Mouse (Mus musculus) ovary, adult 2 months (tissue): ENCODE results near the gene Cope. TPM values are rescaled to one million over a fixed set of nuclear protein-coding genes. Genes with fewer than 3 reads are reported as not detected.

ENCODE experiments used
- polyA plus RNA-seq: library from polyadenylated mRNA; depleted of rRNA; stranded (reverse); fragments of >200 nt; gene quantifications from 2 replicates; pipeline ENCODE4 v1.2.3, GENCODE M21; 2012; rRNA removed

The Cope gene
- 699 and 783 TPM in 2 replicates for polyA plus RNA-seq

GRCm38 (mm10) chr8:70302358-70302890 is at the start of gene Cope, which contains the start of gene Ddx49:
Gene Cope, plus strand, starts transcription at chr8:70302518.
Gene Ddx49, minus strand, starts transcription at chr8:70302489.

DNA sequence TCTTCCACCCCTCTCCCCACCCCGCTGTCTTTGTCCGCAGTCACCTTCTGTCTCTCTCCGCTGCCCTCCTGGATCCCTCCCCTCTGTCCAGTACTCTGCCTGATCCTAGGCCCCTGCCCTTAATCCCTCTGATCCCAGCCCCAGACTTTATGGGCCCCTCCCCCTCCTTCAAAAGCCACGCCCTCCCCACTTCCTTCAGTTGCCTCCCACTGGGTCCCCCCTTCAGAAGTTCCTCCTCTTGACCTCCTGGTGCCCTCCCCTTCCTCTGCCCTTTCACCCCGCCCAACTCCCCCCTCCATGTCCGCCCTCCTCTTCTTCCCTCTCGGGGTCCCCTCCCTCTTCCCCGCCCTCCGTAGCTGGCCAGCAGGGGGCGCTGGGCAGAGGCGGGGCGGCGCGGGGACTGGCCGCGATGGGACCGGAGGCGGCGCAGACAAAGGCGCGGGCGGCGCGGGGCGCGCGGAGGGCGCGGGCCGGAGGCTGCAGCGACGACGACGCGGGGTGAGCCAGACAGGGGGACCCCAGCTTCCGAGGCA is 19.6 kb upstream of the Cope start, which contains the start of gene Homer3:
Gene Homer3 (plus strand): TSS at position 225 of the 533 bp plus-strand sequence.

GRCm38 (mm10) chr8:70315624-70316510 is 13.5 kb downstream of the Cope start, which contains the start of gene Cers1:
Gene Cers1, plus strand, starts transcription at chr8:70315775.

DNA sequence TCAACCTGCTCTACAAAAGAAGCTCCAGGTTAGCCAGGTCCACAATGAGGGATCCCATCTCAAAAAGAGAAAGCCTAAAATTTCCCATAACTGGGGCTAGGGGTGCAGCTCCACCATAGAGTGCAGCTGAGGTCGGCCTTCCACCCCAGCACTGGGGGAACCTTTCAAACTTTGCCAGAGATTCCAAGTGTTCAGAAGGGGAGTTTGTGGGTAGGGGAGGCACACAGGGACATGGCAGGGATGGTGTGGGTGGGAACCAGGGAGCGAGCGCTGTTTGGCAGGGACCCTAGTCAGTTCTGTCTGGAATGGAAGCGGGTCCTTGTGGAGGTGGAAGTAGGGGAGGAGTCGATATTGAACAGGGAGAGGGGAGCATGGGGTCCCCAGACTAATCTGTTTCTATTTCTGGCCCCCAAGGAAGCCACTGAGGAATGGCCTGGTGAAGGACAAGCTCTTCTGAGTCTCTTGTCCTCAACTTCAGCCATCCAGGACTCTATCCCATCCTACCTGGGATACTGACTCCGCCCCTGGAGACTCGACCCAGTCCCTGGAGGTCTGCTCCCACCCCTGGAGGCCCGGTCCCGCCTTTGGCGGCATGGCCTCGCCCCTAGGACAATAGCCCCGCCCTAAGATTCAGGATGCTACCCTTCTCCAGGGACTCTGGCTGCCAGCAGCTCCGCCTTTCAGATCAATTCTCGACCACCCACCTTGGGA is 27.0 kb downstream of the Cope start, which contains the start of gene Gdf1:
Gene Gdf1 (plus strand): TSS at position 694 of the 711 bp plus-strand sequence.

GRCm38 (mm10) chr8:70353194-70353817 is 51.0 kb downstream of the Cope start, which contains the start of gene Upf1:
Gene Upf1, minus strand, starts transcription at chr8:70353278.

Other genes starting within 250 kb of the Cope start
- gene Tm6sf2, start 229.6 kb upstream of the Cope start, polyA plus RNA-seq = 5.8 and 7.3 TPM in 2 replicates
- gene Hapln4, start 219.1 kb upstream of the Cope start, polyA plus RNA-seq = 0.15 and 0.20 TPM in 2 replicates
- gene Ncan, start 181.6 kb upstream of the Cope start, polyA plus RNA-seq = 0.06 and 0.09 TPM in 2 replicates
- gene Nr2c2ap, start 171.2 kb upstream of the Cope start, polyA plus RNA-seq = 11.8 and 14.6 TPM in 2 replicates
- 29.3 and 37.2 TPM in 2 replicates for gene Rfxank, start 163.4 kb upstream of the Cope start, polyA plus RNA-seq
- 116 and 135 TPM in 2 replicates for gene Borcs8, start 163.0 kb upstream of the Cope start, polyA plus RNA-seq
- gene Mef2b, start 162.8 kb upstream of the Cope start, polyA plus RNA-seq = 1.7 and 4.5 TPM in 2 replicates
- gene Tmem161a, start 130.2 kb upstream of the Cope start, polyA plus RNA-seq = 191 and 215 TPM in 2 replicates
- 68.7 and 96.4 TPM in 2 replicates for gene Slc25a42, start 90.2 kb upstream of the Cope start, polyA plus RNA-seq
- gene Sugp2, start 68.3 kb upstream of the Cope start, polyA plus RNA-seq = 52.7 and 59.3 TPM in 2 replicates
- 33.3 and 36.1 TPM in 2 replicates for gene Armc6, start 68.1 kb upstream of the Cope start, polyA plus RNA-seq
- 150 and 156 TPM in 2 replicates for gene Homer3, start 19.7 kb upstream of the Cope start, polyA plus RNA-seq
- 66.3 and 70.5 TPM in 2 replicates for gene Ddx49, start within 50 bp of the Cope start, polyA plus RNA-seq
- gene Cers1, start 13.3 kb downstream of the Cope start, polyA plus RNA-seq = 12.7 and 13.9 TPM in 2 replicates
- 10.9 and 13.0 TPM in 2 replicates for gene Gdf1, start 27.3 kb downstream of the Cope start, polyA plus RNA-seq
- gene Upf1, start 50.8 kb downstream of the Cope start, polyA plus RNA-seq = 47.4 and 47.9 TPM in 2 replicates
- gene Comp, start 71.0 kb downstream of the Cope start, polyA plus RNA-seq = 2.6 and 8.5 TPM in 2 replicates
- 69.5 and 70.0 TPM in 2 replicates for gene Crtc1, start 137.1 kb downstream of the Cope start, polyA plus RNA-seq
- gene Klhl26, start 174.4 kb downstream of the Cope start, polyA plus RNA-seq = 132 and 154 TPM in 2 replicates
- 2.3 and 4.0 TPM in 2 replicates for gene Tmem59l, start 184.8 kb downstream of the Cope start, polyA plus RNA-seq
- gene Crlf1, start 190.6 kb downstream of the Cope start, polyA plus RNA-seq = 11.6 and 22.8 TPM in 2 replicates
- gene Rex1bd, start 204.2 kb downstream of the Cope start, polyA plus RNA-seq = 333 and 372 TPM in 2 replicates
- gene Uba52, start 208.3 kb downstream of the Cope start, polyA plus RNA-seq = 989 and 1,155 TPM in 2 replicates
- 685 and 705 TPM in 2 replicates for gene Fkbp8, start 225.2 kb downstream of the Cope start, polyA plus RNA-seq
- 70.3 and 97.9 TPM in 2 replicates for gene Kxd1, start 225.4 kb downstream of the Cope start, polyA plus RNA-seq
- gene Ell, start 236.9 kb downstream of the Cope start, polyA plus RNA-seq = 33.7 and 35.4 TPM in 2 replicates